Mouse (Mus musculus): ENCODE results near the gene Nubp1.

Gene Nubp1

DNA sequence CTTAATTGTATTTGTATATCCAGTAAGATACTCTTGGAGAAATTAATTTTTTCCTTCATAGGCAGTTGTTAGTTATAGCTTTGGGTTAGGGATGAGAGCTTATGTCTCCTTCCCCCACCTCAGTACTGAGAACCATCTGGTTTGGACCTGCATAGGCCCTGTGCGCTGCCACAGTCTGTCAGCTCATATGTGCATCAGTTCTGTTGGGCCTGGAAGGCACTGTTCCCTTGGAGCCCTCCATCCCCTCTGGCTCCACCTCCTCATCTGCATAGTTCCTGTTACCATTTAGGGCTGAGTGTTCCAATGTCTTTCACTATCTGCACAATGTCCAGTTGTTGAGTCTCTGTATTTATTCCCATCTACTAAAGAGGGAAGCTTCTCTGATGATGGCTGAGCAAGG is 56.5 kb downstream of the Nubp1 start:
- DNase-seq (ENCODE audit: low spot score) = no peak

DNA sequence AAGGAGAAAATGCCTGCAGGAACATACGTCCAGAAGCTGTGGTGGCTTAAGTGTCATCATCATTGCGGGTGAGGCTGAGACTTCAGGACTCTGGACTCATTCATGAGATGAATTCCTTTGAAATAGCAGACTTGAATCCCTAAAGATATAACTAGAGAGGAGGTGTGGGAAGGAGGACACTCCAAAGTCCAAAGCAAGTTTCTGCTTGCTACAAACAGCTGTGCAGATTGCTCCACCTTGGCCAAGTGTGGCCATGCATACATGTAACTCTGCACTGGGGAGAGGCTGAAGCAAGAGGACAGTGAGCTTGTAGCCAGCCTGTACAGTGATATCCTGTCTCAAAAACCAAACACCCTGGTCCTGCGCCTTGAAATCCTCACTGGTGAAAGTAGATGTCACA is 60.2 kb downstream of the Nubp1 start:
- no peak for DNase-seq (ENCODE audit: low spot score)

Measured in testis, postnatal 10 days (tissue).